Mouse (Mus musculus) intestine, postnatal 0 days (tissue): Measurements from ENCODE around the gene Strn3. TPM values are rescaled to one million over a fixed set of nuclear protein-coding genes. Genes with fewer than 3 reads are reported as not detected.
"Not testable (repeated sequence)": the region's sequence is repeated elsewhere in the genome, so short reads cannot be mapped to it uniquely, and the experiment has no call there.

Source experiments
- ATAC-seq: fragments of 200-750 bp; cut with Nextera tagmentation; 2 replicates; pipeline ENCODE4 v1.8.0; 2017; ENCODE audit warnings: mild to moderate bottlenecking, moderate TSS enrichment, moderate library complexity
- H3K27ac ChIP-seq: fragments of 300-500 bp; sonication (generic); 2 replicates; pipeline ENCODE4 v1.5.1; 2014; ENCODE audit warnings: mild to moderate bottlenecking, low read depth, low read length, moderate library complexity
- H3K27me3 ChIP-seq: fragments of 300-500 bp; sonication (generic); replicated peaks from 2 replicates; pipeline ENCODE4 v1.6.1; 2014; ENCODE audit warnings: low read length, mixed read lengths; ENCODE audit not compliant: control insufficient read depth, insufficient read depth
- H3K36me3 ChIP-seq: fragments of 300-500 bp; sonication (generic); 2 replicates; pipeline ENCODE4 v1.6.1; 2014; ENCODE audit warnings: mild to moderate bottlenecking, moderate library complexity; ENCODE audit not compliant: control insufficient read depth, insufficient read depth
- H3K4me1 ChIP-seq: fragments of 300-500 bp; sonication (generic); replicated peaks from 2 replicates; pipeline ENCODE4 v1.6.1; 2014; ENCODE audit warnings: antibody characterized with exemption, low read length, mixed read lengths; ENCODE audit not compliant: control insufficient read depth, insufficient read depth
- H3K4me2 ChIP-seq: fragments of 300-500 bp; sonication (generic); replicated peaks from 2 replicates; pipeline ENCODE4 v1.6.1; 2014; ENCODE audit warnings: low read depth, mild to moderate bottlenecking, moderate library complexity
- H3K4me3 ChIP-seq: fragments of 300-500 bp; sonication (generic); 2 replicates; pipeline ENCODE4 v1.5.1; 2014; ENCODE audit warnings: low read depth, low read length
- H3K9ac ChIP-seq: fragments of 300-500 bp; sonication (generic); 2 replicates; pipeline ENCODE4 v1.6.1; 2014; ENCODE audit warnings: mild to moderate bottlenecking, low read depth, low read length
- H3K9me3 ChIP-seq: fragments of 300-500 bp; sonication (generic); 2 replicates; pipeline ENCODE4 v1.6.1; 2016; ENCODE audit warnings: mixed run types; ENCODE audit not compliant: control insufficient read depth
- CTCF ChIP-seq: sonication (generic); IDR thresholded peaks from 2 replicates; pipeline ENCODE4 v1.5.1; 2016; ENCODE audit warnings: low read depth, mild to moderate bottlenecking, control low read depth, antibody characterized with exemption, moderate library complexity
- WGBS: fragments of 180-500 bp; shearing (Covaris S2); extraction: QIAGEN DNeasy Blood & Tissue Kit; methylation state at CpG from one replicate; pipeline ENCODE4 v1.1.7; 2014; 5-methylcytosine and 5-hydroxymethylcytosine counted together
- polyA plus RNA-seq: library from polyadenylated mRNA; unstranded; fragments of >200 nt; fragmentation: Nextera tagmentation; extraction: Ambion mirVana; gene quantifications from 2 replicates; pipeline ENCODE4 v1.2.1, GENCODE M21; 2015

Gene Strn3
- polyA plus RNA-seq, 1 experiment from 2014 or later: 22.2 TPM

DNA sequence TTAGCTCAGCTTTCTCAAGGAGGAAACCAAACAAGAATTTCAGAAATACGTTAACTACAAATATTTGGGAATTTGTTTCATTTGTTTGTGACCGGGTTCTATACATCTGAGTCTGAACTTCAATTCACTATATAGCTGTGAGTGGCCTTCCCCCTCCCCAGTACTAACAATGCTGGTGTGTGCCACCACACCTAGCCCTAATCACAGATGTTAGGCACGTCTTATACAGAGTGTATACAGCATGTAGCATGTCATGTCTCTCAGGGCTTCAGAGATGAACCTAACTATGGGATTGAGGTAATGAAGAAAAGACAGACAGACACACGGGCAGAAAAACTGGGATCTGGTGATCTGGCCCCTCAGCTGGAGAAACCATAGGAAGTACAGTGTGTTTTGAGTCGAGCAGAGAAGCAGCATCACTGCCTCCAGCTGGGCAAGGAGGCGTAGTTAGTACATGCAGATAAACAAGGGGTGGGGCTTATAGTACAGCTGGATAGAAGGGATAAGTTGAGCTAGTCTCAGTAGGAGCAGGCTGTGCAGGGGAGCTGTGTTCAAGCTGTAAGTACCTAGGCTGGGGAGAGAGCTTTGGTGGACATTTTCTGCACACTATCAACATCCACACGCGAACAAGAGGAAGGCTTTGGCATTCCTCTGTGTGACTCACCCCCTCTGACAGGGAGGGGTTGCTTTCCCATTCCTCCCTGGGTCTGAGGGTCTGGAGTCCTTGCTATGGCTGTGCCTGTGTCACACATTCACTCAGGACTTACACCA lies 8.1 kb upstream of the Strn3 start:
- H3K9ac ChIP-seq: no peak overlapping the region
- H3K4me1 ChIP-seq: no peaks in the 10 kb centered on the region
- H3K27me3 ChIP-seq: no peaks in the 10 kb centered on the region
- TF ChIP-seq CTCF: 0 out of 2 replicates have a peak, but pooled peaks have one; percentile 3
- H3K9me3 ChIP-seq: no peaks in the 10 kb centered on the region
- H3K36me3 ChIP-seq: no peaks in the 10 kb centered on the region
- no peak overlapping the region for H3K4me3 ChIP-seq
- no peak overlapping the region for H3K4me2 ChIP-seq
- ATAC-seq: 0 out of 2 replicates have a peak, but pooled peaks have one; percentile 36
- no peak overlapping the region; the same call in 1 of the 2 replicates for H3K27ac ChIP-seq
- 45% methylated on average over 8 of the region's 8 CpGs for WGBS

- no peak for ATAC-seq
- no peak for TF ChIP-seq CTCF
- H3K36me3 ChIP-seq: no peaks in the 10 kb centered on the region
- H3K4me1 ChIP-seq: no peaks in the 10 kb centered on the region
- no peak overlapping the region for H3K4me3 ChIP-seq
- no peak overlapping the region for H3K9ac ChIP-seq
- no peaks in the 10 kb centered on the region for H3K9me3 ChIP-seq
- 96% methylated on average over 2 of the region's 2 CpGs for WGBS
- H3K27ac ChIP-seq: no peak overlapping the region
- no peaks in the 10 kb centered on the region for H3K27me3 ChIP-seq
- no peak overlapping the region for H3K4me2 ChIP-seq
These were observed 4.5 kb upstream of the Strn3 start for GRCm38 (mm10) chr12:51696157-51696556.

GRCm38 (mm10) chr12:51694966-51695365 lies 3.3 kb upstream of the Strn3 start:
- Histone ChIP-seq H3K9me3 (no peaks in the 10 kb centered on the region), H3K4me3 (no peak overlapping the region), H3K4me1 (no peaks in the 10 kb centered on the region), H3K27ac (peak overlapping the region; percentile 57; the same call in 1 of the 2 replicates), H3K27me3 (no peaks in the 10 kb centered on the region), H3K36me3 (no peaks in the 10 kb centered on the region), H3K4me2 (no peak overlapping the region), H3K9ac (no peak overlapping the region)
- 58% methylated on average over 1 of the region's 1 CpGs for WGBS
- ATAC-seq: no peak
- TF ChIP-seq CTCF: no peak

GRCm38 (mm10) chr12:51694096-51694495 lies 2.4 kb upstream of the Strn3 start:
- Histone ChIP-seq H3K9me3 (no peaks in the 10 kb centered on the region), H3K27ac (peak overlapping the region; percentile 57)
- no peak for ATAC-seq

GRCm38 (mm10) chr12:51693419-51693818 lies 1.7 kb upstream of the Strn3 start:
- Histone ChIP-seq H3K4me3 (no peak overlapping the region), H3K36me3 (no peaks in the 10 kb centered on the region), H3K9me3 (no peaks in the 10 kb centered on the region), H3K27me3 (no peaks in the 10 kb centered on the region), H3K9ac (no peak overlapping the region), H3K27ac (peak overlapping the region; percentile 57; the same call in 1 of the 2 replicates), H3K4me2 (no peak overlapping the region), H3K4me1 (0 out of 2 replicates have a peak, but pooled peaks cover 5% of the 10 kb centered on the region)
- TF ChIP-seq CTCF: no peak
- 84% methylated on average over 3 of the region's 3 CpGs for WGBS
- no peak for ATAC-seq

More at GRCm38 (mm10) chr12:51694096-51694495, 2.4 kb upstream of the Strn3 start:
- H3K4me2 ChIP-seq: no peak overlapping the region
- H3K4me3 ChIP-seq: no peak overlapping the region
- H3K4me1 ChIP-seq: 0 out of 2 replicates have a peak, but pooled peaks cover 2% of the 10 kb centered on the region
- no peak for TF ChIP-seq CTCF
- H3K27me3 ChIP-seq: no peaks in the 10 kb centered on the region
- H3K9ac ChIP-seq: no peak overlapping the region
- no peaks in the 10 kb centered on the region for H3K36me3 ChIP-seq

DNA sequence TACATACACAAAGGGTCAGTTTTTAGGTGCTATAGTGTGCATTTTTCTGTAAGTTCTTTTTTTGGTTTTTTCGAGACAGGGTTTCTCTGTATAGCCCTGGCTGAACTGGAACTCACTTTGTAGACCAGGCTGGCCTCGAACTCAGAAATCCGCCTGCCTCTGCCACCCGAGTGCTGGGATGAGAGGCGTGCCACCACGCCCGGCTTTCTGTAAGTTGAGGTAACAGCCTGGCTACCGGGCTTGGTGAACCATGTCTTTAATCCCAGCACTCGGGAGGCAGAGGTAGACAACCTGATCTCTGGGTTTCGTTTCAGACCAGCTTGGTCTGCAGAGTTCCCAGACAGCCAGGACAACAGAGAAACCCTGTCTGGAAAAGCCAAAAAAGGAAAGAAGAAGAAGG lies 1.2 kb upstream of the Strn3 start:
- H3K36me3 ChIP-seq, H3K27ac ChIP-seq, H3K4me1 ChIP-seq, ATAC-seq, H3K27me3 ChIP-seq, H3K9me3 ChIP-seq, H3K9ac ChIP-seq: not testable (repeated sequence)
- Histone ChIP-seq H3K4me3 (peak overlapping the region; percentile 99; the same call in 1 of the 2 replicates), H3K4me2 (peak overlapping the region; percentile 66; the same call in 1 of the 2 replicates)
- WGBS: 69% methylated on average over 10 of the region's 10 CpGs
